In genomic region chr10:128911430-128911829, GRCm38 (mm10) we compare ENCODE assay signal across 10 mouse cellular contexts. TPM values are rescaled to one million over a fixed set of nuclear protein-coding genes. Genes with fewer than 3 reads are reported as not detected.
DNase-seq lines count a peak whose midpoint lies in the region; ATAC-seq lines count a peak whose summit lies in the region.
"Had no signal": no experiment of that assay in that cellular context is flagged by ENCODE, and none has a peak within 500 bp of the region (broad histone marks: within the 10 kb centered on the region; RNA-seq: fewer than 3 reads in every experiment).

No protein-coding gene starts in this region.

- peaks cover 2% of the 10 kb centered on the region; the same call in 1 of the 2 replicates for H3K4me1 ChIP-seq in brown adipose tissue, adult 24 weeks (ENCODE audit: control insufficient read depth, insufficient read depth, insufficient read length, low read length)
- peaks cover 13% of the 10 kb centered on the region; the same call in 1 of the 2 replicates for H3K4me1 ChIP-seq in hindbrain, embryonic 12.5 days
- peaks cover 19% of the 10 kb centered on the region for H3K4me1 ChIP-seq in midbrain, embryonic 13.5 days (replicated peaks)

- WGBS in hindbrain, embryonic 12.5 days, result 93% methylated on average over 6 of the region's 6 CpGs
- 95% methylated on average over 6 of the region's 6 CpGs for WGBS in midbrain, embryonic 13.5 days

- peaks cover 3% of the 10 kb centered on the region; the same call in 1 of the 2 replicates for H3K27me3 ChIP-seq in hindbrain, embryonic 12.5 days
- peaks cover 15% of the 10 kb centered on the region for H3K27me3 ChIP-seq in midbrain, embryonic 13.5 days

- H3K9me3 ChIP-seq in hindbrain, embryonic 12.5 days (replicated peaks), result no peaks in the 10 kb centered on the region
- no peaks in the 10 kb centered on the region for H3K9me3 ChIP-seq in midbrain, embryonic 13.5 days

- no peak for ATAC-seq in hindbrain, embryonic 12.5 days (ENCODE audit: low FRiP score)
- no peak for ATAC-seq in midbrain, embryonic 13.5 days

- DNase-seq in kidney, adult 18-20 months, result peak; percentile 33
- no peak for DNase-seq in kidney, adult 8-10 months
- DNase-seq in cerebellum, adult 9-10 months, result no peak
- DNase-seq in ovary, postnatal 14 days (ENCODE audit: low spot score), result no peak
- DNase-seq in left cerebral cortex, adult 9 months (ENCODE audit: low spot score in 2 of 2), result no peak
- DNase-seq: gastrocnemius, postnatal 10 days; lung, postnatal 14 days had no signal

- H3K36me3 ChIP-seq in hindbrain, embryonic 12.5 days, result 0 out of 2 replicates have a peak, but pooled peaks cover 13% of the 10 kb centered on the region
- H3K36me3 ChIP-seq in midbrain, embryonic 13.5 days, result no peaks in the 10 kb centered on the region

- peak overlapping the region; percentile 85 for H3K4me2 ChIP-seq in hindbrain, embryonic 12.5 days (replicated peaks)
- H3K4me2 ChIP-seq in midbrain, embryonic 13.5 days (replicated peaks), result peak overlapping the region; percentile 86

- no peak overlapping the region for H3K9ac ChIP-seq in hindbrain, embryonic 12.5 days
- H3K9ac ChIP-seq in midbrain, embryonic 13.5 days (replicated peaks), result no peak overlapping the region

- H3K27ac ChIP-seq in brown adipose tissue, adult 24 weeks (replicated peaks; ENCODE audit: low read depth, low read length), result no peak overlapping the region
- no peak overlapping the region for H3K27ac ChIP-seq in hindbrain, embryonic 12.5 days
- H3K27ac ChIP-seq in midbrain, embryonic 13.5 days, result no peak overlapping the region

- H3K4me3 ChIP-seq in brown adipose tissue, adult 24 weeks (ENCODE audit: insufficient read depth, low read depth, low read length), result peak overlapping the region; percentile 81
- 0 out of 2 replicates have a peak overlapping the region, but pooled peaks have one; percentile 81 for H3K4me3 ChIP-seq in hindbrain, embryonic 12.5 days
- H3K4me3 ChIP-seq in midbrain, embryonic 13.5 days (replicated peaks), result no peak overlapping the region

RNA-seq across cellular contexts. Expression of gene Cd63, which starts 10.6 kb away (rescaled TPM):
- 59.5 and 73.6 TPM in 2 replicates for polyA plus RNA-seq in brown adipose tissue, adult 24 weeks (2012; ENCODE audit: insufficient read depth, insufficient read length, missing spikeins)
- polyA plus RNA-seq in hindbrain, embryonic 12.5 days (2016; fragmentation: Nextera tagmentation; extraction: Ambion mirVana), result 258 and 273 TPM in 2 replicates
- polyA plus RNA-seq in midbrain, embryonic 13.5 days (2015; fragmentation: Nextera tagmentation; extraction: Ambion mirVana), result 127 and 141 TPM in 2 replicates

RNA-seq across cellular contexts. Expression of gene Rdh5, which starts 11.3 kb away (rescaled TPM):
- 10.9 and 11.5 TPM in 2 replicates for polyA plus RNA-seq in brown adipose tissue, adult 24 weeks (2012; ENCODE audit: insufficient read depth, insufficient read length, missing spikeins)
- 11.3 and 15.7 TPM in 2 replicates for polyA plus RNA-seq in hindbrain, embryonic 12.5 days (2016; fragmentation: Nextera tagmentation; extraction: Ambion mirVana)
- polyA plus RNA-seq in midbrain, embryonic 13.5 days (2015; fragmentation: Nextera tagmentation; extraction: Ambion mirVana), result 14.8 and 20.9 TPM in 2 replicates

RNA-seq across cellular contexts. Expression of gene Bloc1s1, which starts 12.4 kb away (rescaled TPM):
- polyA plus RNA-seq in brown adipose tissue, adult 24 weeks (2012; ENCODE audit: insufficient read depth, insufficient read length, missing spikeins), result 297 and 417 TPM in 2 replicates
- polyA plus RNA-seq in hindbrain, embryonic 12.5 days (2016; fragmentation: Nextera tagmentation; extraction: Ambion mirVana), result 210 and 235 TPM in 2 replicates
- polyA plus RNA-seq in midbrain, embryonic 13.5 days (2015; fragmentation: Nextera tagmentation; extraction: Ambion mirVana), result 266 and 289 TPM in 2 replicates

RNA-seq across cellular contexts. Expression of gene Gdf11, which starts 19.9 kb away (rescaled TPM):
- polyA plus RNA-seq in brown adipose tissue, adult 24 weeks (2012; ENCODE audit: insufficient read depth, insufficient read length, missing spikeins), result 1.0 and 1.3 TPM in 2 replicates
- polyA plus RNA-seq in hindbrain, embryonic 12.5 days (2016; fragmentation: Nextera tagmentation; extraction: Ambion mirVana), result 10.7 and 11.5 TPM in 2 replicates
- 11.2 and 11.7 TPM in 2 replicates for polyA plus RNA-seq in midbrain, embryonic 13.5 days (2015; fragmentation: Nextera tagmentation; extraction: Ambion mirVana)

RNA-seq across cellular contexts. Expression of gene Itga7, which starts 22.2 kb away (rescaled TPM):
- polyA plus RNA-seq in brown adipose tissue, adult 24 weeks (2012; ENCODE audit: insufficient read depth, insufficient read length, missing spikeins), result 23.2 and 28.5 TPM in 2 replicates
- polyA plus RNA-seq in hindbrain, embryonic 12.5 days (2016; fragmentation: Nextera tagmentation; extraction: Ambion mirVana), result 3.6 and 4.4 TPM in 2 replicates
- 1.7 and 2.5 TPM in 2 replicates for polyA plus RNA-seq in midbrain, embryonic 13.5 days (2015; fragmentation: Nextera tagmentation; extraction: Ambion mirVana)
